Mouse (Mus musculus) ES-Bruce4 (cell line): ENCODE data around the gene Rpl9. TPM values are rescaled to one million over a fixed set of nuclear protein-coding genes. Genes with fewer than 3 reads are reported as not detected.

ENCODE experiments used
- H3K27ac ChIP-seq: 2 replicates; pipeline ENCODE4 v1.5.1; 2012; ENCODE audit warnings: low read length, inconsistent platforms; ENCODE audit not compliant: insufficient read depth
- H3K27me3 ChIP-seq: 2 replicates; pipeline ENCODE4 v1.6.1; 2012; ENCODE audit warnings: mild to moderate bottlenecking, low read length, inconsistent platforms; ENCODE audit not compliant: control insufficient read depth, poor library complexity, insufficient read depth, severe bottlenecking
- H3K36me3 ChIP-seq: 2 replicates; pipeline ENCODE4 v1.6.1; 2012; ENCODE audit warnings: inconsistent platforms, mild to moderate bottlenecking, low read length, moderate library complexity; ENCODE audit not compliant: control insufficient read depth, poor library complexity, insufficient read depth, severe bottlenecking
- H3K4me1 ChIP-seq: one replicate; pipeline ENCODE4 v1.8.1; 2011; ENCODE audit warnings: low read length; ENCODE audit not compliant: control insufficient read depth, insufficient read depth
- H3K4me3 ChIP-seq: 2 replicates; pipeline ENCODE4 v1.5.1; 2011; ENCODE audit warnings: low read depth, mild to moderate bottlenecking, low read length
- H3K9ac ChIP-seq: 2 replicates; pipeline ENCODE4 v1.6.1; 2012; ENCODE audit warnings: low read depth, mild to moderate bottlenecking, inconsistent platforms; ENCODE audit not compliant: poor library complexity, severe bottlenecking
- H3K9me3 ChIP-seq: replicated peaks from 2 replicates; pipeline ENCODE4 v1.6.1; 2012; ENCODE audit warnings: mild to moderate bottlenecking, low read length, inconsistent platforms; ENCODE audit not compliant: control insufficient read depth, poor library complexity, insufficient read depth, severe bottlenecking
- CTCF ChIP-seq: IDR thresholded peaks from one replicate; pipeline ENCODE4 v1.8.1; 2011; ENCODE audit warnings: low read depth, low read length
- EP300 ChIP-seq: IDR thresholded peaks from 2 replicates; pipeline ENCODE4 v1.6.1; 2011; ENCODE audit warnings: low read depth, low read length; ENCODE audit not compliant: insufficient read depth
- POLR2A ChIP-seq: IDR thresholded peaks from one replicate; pipeline ENCODE4 v1.8.1; 2011; ENCODE audit warnings: low read length; ENCODE audit not compliant: insufficient read depth
- polyA plus RNA-seq: library from polyadenylated mRNA; stranded (reverse); fragments of >200 nt; gene quantifications from 2 replicates; pipeline ENCODE4 v1.2.4, GENCODE M21; 2011; ENCODE audit warnings: low read depth; ENCODE audit not compliant: missing spikeins, insufficient read depth, insufficient read length

Rpl9 gene
- polyA plus RNA-seq, 1 experiment = 625 TPM

DNA sequence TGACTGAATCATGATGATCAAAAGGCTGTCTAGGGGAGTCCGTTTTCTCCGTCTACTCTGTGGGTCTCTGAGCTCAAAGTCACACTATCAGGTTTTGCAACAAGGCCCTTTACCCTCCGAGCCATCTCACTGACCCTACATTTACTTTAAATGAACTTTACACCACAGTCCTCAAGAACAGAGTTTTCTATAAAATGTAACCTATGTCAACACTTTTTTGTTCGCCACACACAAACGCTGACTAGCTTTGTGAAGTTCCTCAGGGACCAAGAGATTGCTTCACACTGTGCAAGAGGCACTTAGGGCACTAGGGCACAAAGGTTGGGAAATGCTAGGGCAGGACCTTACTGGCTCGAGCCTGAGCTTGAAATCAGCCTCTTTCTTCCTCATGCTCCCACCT lies 34.4 kb downstream of the Rpl9 start:
- TF ChIP-seq POLR2A (no peak), EP300 (no peak), CTCF (no peak)
- no peak overlapping the region for H3K4me3 ChIP-seq
- H3K36me3 ChIP-seq = no peaks in the 10 kb centered on the region
- no peaks in the 10 kb centered on the region for H3K4me1 ChIP-seq
- no peak overlapping the region for H3K27ac ChIP-seq
- H3K9ac ChIP-seq = no peak overlapping the region
- no peaks in the 10 kb centered on the region for H3K27me3 ChIP-seq
- no peaks in the 10 kb centered on the region for H3K9me3 ChIP-seq

DNA sequence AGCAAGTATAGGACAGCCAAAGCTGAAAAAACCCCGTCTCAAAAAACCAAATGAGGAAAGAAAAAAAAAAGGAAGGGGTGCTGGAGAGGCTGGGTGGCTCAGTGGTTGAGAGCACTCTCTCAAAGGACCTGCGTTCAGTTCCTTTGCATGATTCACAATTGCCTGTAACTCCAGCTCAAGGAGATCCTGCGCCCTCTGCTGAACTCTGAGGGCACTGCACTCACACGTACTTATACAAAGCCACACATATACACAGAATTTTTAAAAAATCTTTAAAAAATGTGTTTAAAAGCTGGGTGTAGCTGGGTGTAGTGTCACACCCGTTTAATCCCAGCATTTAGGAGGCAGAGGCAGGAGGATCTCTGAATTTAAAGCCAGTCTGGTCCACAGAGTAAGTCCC lies 36.3 kb downstream of the Rpl9 start:
- Histone ChIP-seq H3K9ac (no peak overlapping the region), H3K4me3 (no peak overlapping the region), H3K9me3 (no peaks in the 10 kb centered on the region), H3K4me1 (no peaks in the 10 kb centered on the region), H3K36me3 (no peaks in the 10 kb centered on the region), H3K27ac (no peak overlapping the region), H3K27me3 (no peaks in the 10 kb centered on the region)
- TF ChIP-seq POLR2A (no peak), EP300 (no peak), CTCF (peak; percentile 47)

DNA sequence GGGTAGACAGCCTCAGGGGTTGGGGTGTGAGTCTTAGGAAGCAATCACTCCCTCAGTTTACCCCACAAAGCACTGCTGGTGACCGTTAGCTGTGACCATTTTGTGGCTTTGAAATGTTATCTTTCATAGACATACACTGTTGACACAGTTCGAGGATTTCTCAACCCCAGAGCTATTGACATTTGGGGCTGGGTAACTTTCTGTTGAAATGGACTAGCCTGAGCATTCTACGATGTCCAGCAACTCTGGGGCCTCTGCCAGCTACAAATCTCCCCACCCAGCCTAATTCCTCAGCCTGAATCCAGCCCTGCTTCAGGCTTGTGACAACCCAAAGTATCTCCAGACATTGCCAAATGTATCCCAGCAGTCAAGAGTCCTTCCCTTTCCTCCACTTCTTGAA lies 37.1 kb downstream of the Rpl9 start:
- Histone ChIP-seq H3K27ac (no peak overlapping the region), H3K27me3 (no peaks in the 10 kb centered on the region), H3K9ac (no peak overlapping the region), H3K9me3 (no peaks in the 10 kb centered on the region), H3K4me1 (no peaks in the 10 kb centered on the region), H3K4me3 (no peak overlapping the region), H3K36me3 (no peaks in the 10 kb centered on the region)
- TF ChIP-seq EP300 = no peak

DNA sequence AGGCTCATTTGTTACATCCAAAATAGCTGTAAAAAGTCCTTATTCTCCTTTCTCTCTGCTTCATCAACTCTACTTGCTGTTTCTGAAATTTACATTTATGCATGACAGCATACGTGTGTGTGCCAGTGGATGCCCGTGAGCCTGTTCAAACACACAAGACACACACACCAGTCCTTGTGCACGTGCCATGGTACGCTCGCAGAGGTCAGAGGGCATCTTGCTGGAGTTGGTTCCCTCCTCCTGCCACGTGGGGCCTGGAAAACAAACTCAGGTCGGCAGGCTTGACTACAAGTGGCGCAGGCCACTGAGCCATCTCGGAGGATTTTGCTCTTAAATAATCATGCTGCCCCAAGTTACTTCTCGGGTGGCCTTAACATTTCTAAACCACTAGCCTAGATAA lies 40.7 kb downstream of the Rpl9 start:
- no peak overlapping the region for H3K27ac ChIP-seq
- TF ChIP-seq POLR2A (no peak), EP300 (no peak), CTCF (no peak)
- no peaks in the 10 kb centered on the region for H3K4me1 ChIP-seq
- no peak overlapping the region for H3K9ac ChIP-seq
- H3K36me3 ChIP-seq = no peaks in the 10 kb centered on the region
- no peaks in the 10 kb centered on the region for H3K9me3 ChIP-seq
- no peaks in the 10 kb centered on the region; the same call in 1 of the 2 replicates for H3K27me3 ChIP-seq
- H3K4me3 ChIP-seq = no peak overlapping the region

DNA sequence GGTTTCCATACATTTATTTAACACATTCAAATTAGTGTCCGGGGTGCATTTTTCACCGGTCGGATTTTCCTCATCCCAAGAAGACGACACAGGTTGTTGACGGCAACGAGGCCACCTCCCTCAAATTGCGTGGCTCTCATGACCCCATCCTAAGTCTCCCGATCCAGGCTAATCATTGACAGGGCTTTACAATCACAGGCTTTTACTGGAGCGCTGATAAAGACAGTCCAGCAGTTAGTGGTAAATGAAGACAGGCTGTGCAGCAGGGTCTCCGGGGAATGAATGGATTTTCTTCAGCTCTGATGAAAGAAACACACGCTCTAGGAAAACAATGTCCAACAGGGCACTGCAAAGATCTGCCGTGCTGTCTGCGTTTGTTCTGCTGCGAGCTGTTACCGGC lies 43.1 kb downstream of the Rpl9 start, which contains the start of gene Klb:
Klb (plus strand) TSS at position 147 of the 400 bp plus-strand sequence.
- TF ChIP-seq POLR2A (no peak), EP300 (no peak), CTCF (no peak)
- no peak within 1 kb of the TSS for H3K27ac ChIP-seq
- no peak within 1 kb of the TSS for H3K9ac ChIP-seq
- H3K27me3 ChIP-seq = no peaks in the 10 kb centered on the region; the same call in 1 of the 2 replicates
- H3K36me3 ChIP-seq = no peaks in the 10 kb centered on the region
- no peak within 1 kb of the TSS for H3K4me3 ChIP-seq
- no peaks in the 10 kb centered on the region for H3K4me1 ChIP-seq
- no peaks in the 10 kb centered on the region for H3K9me3 ChIP-seq

DNA sequence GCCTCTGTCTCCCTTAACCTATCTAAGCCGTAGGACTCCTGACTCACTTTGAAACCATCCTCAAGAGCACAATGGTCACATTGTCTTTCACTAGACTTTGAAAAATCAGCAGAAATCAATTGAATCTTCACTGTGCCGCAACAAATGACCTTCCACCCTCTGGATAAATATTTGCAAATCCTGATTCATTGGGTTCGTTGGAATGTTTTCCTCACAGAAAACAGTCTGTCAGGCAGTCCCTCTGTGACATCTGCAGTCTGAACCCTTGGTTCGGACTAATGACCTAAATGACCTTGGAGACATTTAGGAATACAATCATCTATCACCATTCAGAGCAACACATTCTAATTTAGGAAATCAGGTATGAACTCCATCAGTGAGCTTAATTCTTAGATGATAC lies 51.1 kb downstream of the Rpl9 start:
- H3K9me3 ChIP-seq = no peaks in the 10 kb centered on the region
- H3K4me3 ChIP-seq = no peak overlapping the region
- TF ChIP-seq EP300 = no peak
- no peak for TF ChIP-seq CTCF
- no peak for TF ChIP-seq POLR2A

DNA sequence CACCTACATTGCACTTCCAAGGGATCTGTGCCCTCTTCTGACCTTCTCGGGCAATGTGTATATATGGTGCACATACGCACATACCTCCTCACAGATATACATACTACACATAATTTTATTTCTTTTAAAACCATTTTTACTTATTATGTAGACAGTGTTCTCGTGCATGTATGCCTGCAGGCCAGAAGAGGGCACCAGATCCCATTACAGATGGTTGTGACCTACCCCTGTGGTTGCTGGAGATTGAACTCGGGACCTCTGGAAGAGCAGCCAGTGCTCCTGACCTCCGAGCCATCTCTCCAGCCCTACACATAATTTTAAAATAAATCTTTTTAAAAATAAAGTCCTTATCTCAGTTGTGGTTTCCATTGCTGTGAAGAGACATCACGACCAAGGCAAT lies 52.9 kb downstream of the Rpl9 start:
- no peaks in the 10 kb centered on the region for H3K9me3 ChIP-seq
- no peaks in the 10 kb centered on the region for H3K36me3 ChIP-seq
- no peak overlapping the region for H3K27ac ChIP-seq
- no peaks in the 10 kb centered on the region for H3K4me1 ChIP-seq
- H3K4me3 ChIP-seq = no peak overlapping the region
- TF ChIP-seq CTCF = peak; percentile 60
- TF ChIP-seq POLR2A = no peak
- H3K9ac ChIP-seq = no peak overlapping the region
- no peaks in the 10 kb centered on the region for H3K27me3 ChIP-seq

More for the DNA sequence above, 51.1 kb downstream of the Rpl9 start:
- Histone ChIP-seq H3K4me1 (no peaks in the 10 kb centered on the region), H3K9ac (no peak overlapping the region), H3K27ac (no peak overlapping the region), H3K27me3 (no peaks in the 10 kb centered on the region), H3K36me3 (no peaks in the 10 kb centered on the region)

Other genes starting within 250 kb of the Rpl9 start
- 13.8 and 13.9 TPM in 2 replicates for gene Wdr19, start 191.7 kb downstream of the Rpl9 start, polyA plus RNA-seq
- 146 and 160 TPM in 2 replicates for gene Rfc1, start 55.8 kb downstream of the Rpl9 start, polyA plus RNA-seq
- not detected in 2 replicates for gene Klb, start 43.1 kb downstream of the Rpl9 start, polyA plus RNA-seq
- gene Lias, start 53 bp upstream of the Rpl9 start, polyA plus RNA-seq = 45.7 and 53.5 TPM in 2 replicates
- gene Ugdh, start 44.5 kb upstream of the Rpl9 start, polyA plus RNA-seq = 31.4 and 33.7 TPM in 2 replicates
- not detected in 2 replicates for gene Gm43552, start 101.4 kb upstream of the Rpl9 start, polyA plus RNA-seq
- gene Smim14, start 145.7 kb upstream of the Rpl9 start, polyA plus RNA-seq = 47.3 and 53.2 TPM in 2 replicates
- gene Ube2k, start 145.8 kb upstream of the Rpl9 start, polyA plus RNA-seq = 282 and 285 TPM in 2 replicates